Mouse (Mus musculus): ENCODE measurements around the gene Cyp24a1. TPM values are rescaled to one million over a fixed set of nuclear protein-coding genes. Genes with fewer than 3 reads are reported as not detected.
"Not testable (repeated sequence)": the region's sequence is repeated elsewhere in the genome, so short reads cannot be mapped to it uniquely, and the experiment has no call there.

Gene Cyp24a1
- total RNA-seq, 2 experiments from 2014 or later: not detected

GRCm38 (mm10) chr2:170482019-170482540 is 14.9 kb downstream of the Cyp24a1 start:
- Histone ChIP-seq H3K4me3 (no peak overlapping the region), H3K27ac (no peak overlapping the region)
- DNase-seq (ENCODE audit: low spot score in 2 of 2): no peak
- no peak; the same call in 1 of the 2 replicates for TF ChIP-seq CTCF (conservative IDR thresholded peaks at IDR 0.05)

DNA sequence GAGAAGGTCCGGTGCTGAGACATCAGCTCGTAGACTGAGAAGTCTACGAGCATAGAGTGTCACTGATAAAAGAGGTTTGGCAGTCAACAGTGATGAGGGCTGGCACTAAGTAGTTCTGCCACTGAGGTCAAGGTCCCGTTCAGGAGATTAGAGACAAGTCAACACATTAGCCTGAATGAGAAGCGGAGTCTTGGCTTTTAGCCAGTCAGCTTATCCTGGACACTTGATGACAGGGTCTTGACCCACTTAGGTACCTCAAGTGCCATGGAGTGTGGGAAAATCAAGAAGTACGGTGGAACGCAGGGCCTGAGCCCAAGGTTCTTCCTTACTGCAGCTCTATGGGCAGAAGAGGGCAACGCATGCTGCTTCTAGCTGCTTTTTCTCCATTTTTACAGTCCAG is 20.3 kb downstream of the Cyp24a1 start:
- no peak for TF ChIP-seq CTCF (conservative IDR thresholded peaks at IDR 0.05)
- Histone ChIP-seq H3K4me3 (no peak overlapping the region), H3K27ac (no peak overlapping the region)
- DNase-seq (ENCODE audit: low spot score in 2 of 2): no peak

DNA sequence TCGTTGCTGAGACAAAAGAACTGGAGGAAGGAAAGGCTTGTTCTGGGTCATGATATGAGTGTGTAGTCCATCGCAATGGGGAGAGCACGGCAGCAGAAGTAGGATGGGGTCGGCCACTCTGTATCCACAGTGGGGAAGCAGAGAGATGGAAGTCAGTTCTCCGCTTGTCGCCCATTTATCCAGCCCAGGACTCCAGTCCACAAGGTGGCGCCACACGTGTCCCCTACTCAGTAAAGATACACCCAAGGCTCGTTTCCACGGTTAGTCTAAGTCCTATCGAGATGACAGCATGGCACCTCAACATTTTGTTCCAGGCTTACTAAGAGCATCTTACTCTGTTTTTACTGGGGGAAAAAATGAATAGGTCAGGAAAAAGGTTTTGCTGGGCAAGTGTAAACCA is 20.7 kb downstream of the Cyp24a1 start:
- Histone ChIP-seq H3K4me3 (no peak overlapping the region), H3K27ac (no peak overlapping the region)
- DNase-seq (ENCODE audit: low spot score in 2 of 2): no peak
- TF ChIP-seq CTCF (conservative IDR thresholded peaks at IDR 0.05): peak; percentile 46

GRCm38 (mm10) chr2:170475164-170475563 is 21.8 kb downstream of the Cyp24a1 start:
- DNase-seq (ENCODE audit: low spot score in 2 of 2): no peak

GRCm38 (mm10) chr2:170474125-170474524 is 22.8 kb downstream of the Cyp24a1 start:
- no peak overlapping the region for H3K27ac ChIP-seq
- no peak overlapping the region for H3K4me3 ChIP-seq
- no peak for TF ChIP-seq CTCF (conservative IDR thresholded peaks at IDR 0.05)
- no peak for DNase-seq (ENCODE audit: low spot score in 2 of 2)

More at GRCm38 (mm10) chr2:170475164-170475563, 21.8 kb downstream of the Cyp24a1 start:
- Histone ChIP-seq H3K27ac (no peak overlapping the region), H3K4me3 (no peak overlapping the region)
- TF ChIP-seq CTCF (conservative IDR thresholded peaks at IDR 0.05): no peak

- no peak for TF ChIP-seq CTCF (conservative IDR thresholded peaks at IDR 0.05)
- DNase-seq (ENCODE audit: low spot score in 2 of 2): no peak
- Histone ChIP-seq H3K4me3 (no peak overlapping the region), H3K27ac (no peak overlapping the region)
Observed at GRCm38 (mm10) chr2:170470591-170470990, 26.4 kb downstream of the Cyp24a1 start.

DNA sequence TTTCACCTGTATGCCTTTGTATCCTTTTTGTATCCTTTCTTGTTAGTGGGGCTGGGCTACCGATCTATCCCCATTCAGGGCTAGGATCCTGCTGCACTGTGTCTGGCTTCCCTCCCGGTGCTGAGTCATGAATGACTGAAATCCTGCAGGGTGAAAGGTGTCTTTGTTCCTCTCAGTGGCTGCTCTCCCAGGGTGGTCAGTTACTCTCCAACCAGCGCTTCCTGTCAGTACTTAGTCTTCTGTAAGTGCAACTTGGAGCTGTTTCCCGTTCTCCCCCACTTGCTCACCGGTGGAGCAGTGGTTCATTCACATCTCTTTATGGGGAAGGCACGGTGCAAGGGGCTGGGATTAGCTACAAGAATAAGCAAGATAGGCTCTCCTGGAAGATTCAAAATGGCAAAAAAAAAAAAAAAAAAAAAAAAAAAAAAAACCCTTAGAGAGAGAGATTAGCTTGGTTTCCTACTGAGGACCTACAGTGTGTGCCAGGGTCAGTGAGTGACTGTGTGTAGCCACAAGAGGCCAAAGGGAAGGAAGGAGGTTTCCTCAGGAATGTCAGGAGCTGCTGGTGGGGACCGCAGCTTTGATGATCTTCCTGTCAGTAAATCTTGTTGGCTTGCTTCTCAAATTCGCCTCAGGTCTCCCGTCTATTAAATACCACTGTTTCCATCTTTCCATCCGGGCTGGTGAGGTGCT is 27.2 kb downstream of the Cyp24a1 start:
- DNase-seq (ENCODE audit: low spot score in 2 of 2): peak; percentile 28 to 47
- no peak overlapping the region for H3K4me3 ChIP-seq
- no peak overlapping the region for H3K27ac ChIP-seq
- no peak for TF ChIP-seq CTCF (conservative IDR thresholded peaks at IDR 0.05)

GRCm38 (mm10) chr2:170468009-170468408 is 28.9 kb downstream of the Cyp24a1 start:
- DNase-seq (ENCODE audit: low spot score in 2 of 2): no peak
- Histone ChIP-seq H3K4me3 (no peak overlapping the region), H3K27ac (no peak overlapping the region)
- peak; percentile 69 for TF ChIP-seq CTCF (conservative IDR thresholded peaks at IDR 0.05)

DNA sequence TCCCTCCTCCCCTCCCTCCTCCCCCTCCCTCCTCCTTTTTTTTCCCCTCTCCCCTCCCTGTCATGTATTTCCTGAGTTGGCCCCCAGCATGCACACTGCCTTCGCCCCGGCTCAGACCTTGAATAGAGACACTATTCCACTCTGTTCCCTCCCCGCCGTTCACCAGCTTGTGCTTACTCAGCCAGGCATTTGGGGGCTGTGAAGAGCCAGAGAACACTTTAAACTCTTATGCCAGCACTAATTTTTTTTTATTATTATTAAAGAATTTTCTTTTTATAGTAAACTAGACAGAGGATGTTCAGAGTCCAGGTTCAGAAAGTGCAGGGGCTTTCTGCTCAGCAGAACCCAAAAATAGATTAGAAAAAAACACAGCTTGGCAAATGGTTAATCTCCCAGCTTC is 32.1 kb downstream of the Cyp24a1 start:
- Histone ChIP-seq H3K4me3 (no peak overlapping the region), H3K27ac (no peak overlapping the region)
- TF ChIP-seq CTCF (conservative IDR thresholded peaks at IDR 0.05): no peak
- no peak for DNase-seq (ENCODE audit: low spot score in 2 of 2)

- Histone ChIP-seq H3K27ac (no peak overlapping the region), H3K4me3 (no peak overlapping the region)
- TF ChIP-seq CTCF (conservative IDR thresholded peaks at IDR 0.05): no peak
- no peak for DNase-seq (ENCODE audit: low spot score in 2 of 2)
Observed at GRCm38 (mm10) chr2:170461652-170462051, 35.3 kb downstream of the Cyp24a1 start.

DNA sequence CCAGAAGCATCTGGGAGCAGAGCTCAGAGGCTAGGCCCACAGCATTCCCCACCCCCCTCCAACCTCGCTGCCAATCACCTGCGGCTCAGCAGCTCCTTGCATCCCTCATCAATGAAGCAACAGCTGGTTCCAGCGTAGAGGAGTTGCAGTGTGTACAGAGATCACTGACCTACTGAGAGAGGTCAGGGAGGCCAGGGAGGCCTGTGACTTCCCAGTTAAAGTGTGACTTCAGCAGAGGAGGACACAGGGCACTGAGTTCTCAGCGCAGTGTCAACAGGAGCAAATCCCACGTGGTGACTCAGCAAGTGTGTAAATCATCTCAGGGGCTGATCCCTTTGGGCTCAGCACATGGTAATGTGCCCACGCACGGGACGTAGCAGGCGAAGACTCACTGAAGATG is 37.1 kb downstream of the Cyp24a1 start:
- H3K4me3 ChIP-seq: no peak overlapping the region
- no peak for TF ChIP-seq CTCF (conservative IDR thresholded peaks at IDR 0.05)
- DNase-seq (ENCODE audit: low spot score in 2 of 2): no peak
- H3K27ac ChIP-seq: no peak overlapping the region

- no peak overlapping the region for H3K4me3 ChIP-seq
- no peak for TF ChIP-seq CTCF (conservative IDR thresholded peaks at IDR 0.05)
- H3K27ac ChIP-seq: no peak overlapping the region
- no peak for DNase-seq (ENCODE audit: low spot score in 2 of 2)
Observed at GRCm38 (mm10) chr2:170459183-170459582, 37.8 kb downstream of the Cyp24a1 start.

GRCm38 (mm10) chr2:170453809-170454208 is 43.1 kb downstream of the Cyp24a1 start:
- H3K27ac ChIP-seq; DNase-seq (ENCODE audit: low spot score in 2 of 2); H3K4me3 ChIP-seq: not testable (repeated sequence)

DNA sequence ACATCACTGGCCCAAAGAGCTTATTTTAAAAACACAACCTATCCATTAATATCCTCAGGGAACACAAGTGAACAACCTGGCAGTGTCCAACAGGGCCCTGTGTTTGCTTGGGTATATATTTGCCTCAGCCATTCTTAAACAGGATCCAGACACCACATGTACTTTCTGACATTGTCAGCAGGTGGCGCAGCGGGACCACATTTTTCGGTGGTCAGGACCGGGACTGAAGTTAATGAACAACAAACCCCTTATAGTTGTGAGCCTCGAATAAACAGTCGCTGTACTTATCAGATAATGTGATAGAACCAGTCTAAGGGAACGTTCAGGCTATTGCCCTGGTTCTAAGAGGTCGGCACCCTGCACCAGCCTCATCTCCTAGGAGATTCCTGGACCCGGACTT is 46.0 kb downstream of the Cyp24a1 start:
- Histone ChIP-seq H3K4me3 (no peak overlapping the region), H3K27ac (no peak overlapping the region)
- DNase-seq (ENCODE audit: low spot score in 2 of 2): peak; percentile 31 to 68
- peak; percentile 84 for TF ChIP-seq CTCF (conservative IDR thresholded peaks at IDR 0.05)

Data from layer of hippocampus, adult 2 months (tissue).